Mouse (Mus musculus): ENCODE results near the gene Arhgef16.
A peak's percentile ranks its signal among the peaks of the same experiment; 100 is the strongest.

Arhgef16 gene

GRCm38 (mm10) chr4:154293735-154294201 lies 7.7 kb downstream of the Arhgef16 start:
- no peak for DNase-seq (ENCODE audit: low spot score)

DNA sequence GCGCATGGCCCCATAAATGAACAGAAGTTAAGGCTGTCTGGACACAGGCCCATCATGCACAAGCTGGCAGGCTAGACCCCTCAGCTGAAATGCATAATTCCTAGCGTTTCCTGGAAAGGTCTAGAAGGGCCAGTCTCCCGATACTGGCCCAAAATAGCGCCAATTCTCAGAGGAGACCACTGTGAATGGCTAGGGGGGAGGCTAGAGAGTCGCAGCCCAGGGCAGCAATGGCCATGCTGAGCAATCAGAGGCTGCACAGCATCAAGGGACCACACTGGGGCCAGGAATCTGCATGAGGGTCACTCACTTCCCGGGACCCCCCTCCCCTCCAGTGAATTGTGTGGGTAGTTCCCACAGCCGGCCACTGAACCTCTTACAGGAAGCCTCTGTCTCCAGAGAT lies 17.8 kb downstream of the Arhgef16 start:
- DNase-seq (ENCODE audit: low spot score), result no peak

DNA sequence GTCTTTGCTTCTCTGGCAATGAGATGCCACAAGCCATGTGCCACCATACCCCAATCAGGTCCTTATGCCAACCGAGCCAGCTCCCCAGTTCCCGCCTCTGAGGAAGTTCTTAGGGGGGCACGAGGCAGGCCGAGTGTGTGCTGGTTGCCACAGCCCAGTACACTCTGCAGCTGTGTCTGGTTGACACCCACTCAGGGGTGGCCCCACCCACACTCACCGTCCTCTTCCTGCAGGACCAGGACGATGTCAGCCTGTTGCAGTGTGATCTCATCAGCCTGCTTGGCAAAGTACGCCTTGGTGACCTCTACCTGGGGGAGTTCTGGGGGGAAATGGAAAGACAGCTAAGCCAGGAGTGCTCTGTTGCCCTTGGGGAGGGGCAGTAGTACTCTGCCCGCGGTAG lies 22.0 kb downstream of the Arhgef16 start:
- DNase-seq (ENCODE audit: low spot score), result no peak

DNA sequence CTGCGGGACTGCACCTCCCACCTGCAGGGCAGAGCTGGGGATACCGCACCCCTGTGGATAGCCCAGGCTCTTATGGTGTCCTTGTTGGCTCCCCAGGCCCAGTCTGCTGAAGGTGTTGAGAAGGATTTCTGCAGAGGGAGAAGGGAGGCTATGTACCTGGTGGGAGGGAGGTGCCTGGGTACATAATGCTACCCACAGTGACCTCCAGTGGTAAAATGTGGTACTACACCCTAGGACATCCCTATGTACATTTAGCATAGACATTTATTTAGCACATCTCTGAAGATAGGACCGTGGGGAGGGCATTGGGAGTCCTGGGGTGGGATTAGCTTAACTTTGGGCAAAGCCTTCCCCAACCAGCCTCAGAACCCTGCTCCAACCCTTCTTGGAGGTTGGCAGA lies 28.5 kb downstream of the Arhgef16 start:
- DNase-seq (ENCODE audit: low spot score), result peak; percentile 68

DNA sequence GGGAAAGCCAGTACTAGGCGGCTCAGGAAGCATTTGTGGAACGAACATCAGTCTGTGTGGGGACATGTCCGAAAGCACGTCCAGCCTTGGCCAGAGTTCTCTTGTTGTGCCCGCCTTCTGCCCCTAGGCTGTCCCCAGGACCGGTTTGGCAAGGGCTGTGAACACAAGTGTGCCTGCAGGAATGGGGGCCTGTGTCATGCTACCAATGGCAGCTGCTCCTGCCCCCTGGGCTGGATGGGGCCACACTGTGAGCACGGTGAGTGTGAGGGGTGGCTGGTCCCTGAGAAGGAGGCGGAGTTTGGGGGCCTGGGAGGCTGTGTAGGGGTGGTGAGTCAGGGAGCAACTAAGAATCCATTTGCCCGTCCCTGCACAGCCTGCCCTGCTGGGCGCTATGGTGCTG lies 32.0 kb downstream of the Arhgef16 start:
- DNase-seq (ENCODE audit: low spot score), result no peak

DNA sequence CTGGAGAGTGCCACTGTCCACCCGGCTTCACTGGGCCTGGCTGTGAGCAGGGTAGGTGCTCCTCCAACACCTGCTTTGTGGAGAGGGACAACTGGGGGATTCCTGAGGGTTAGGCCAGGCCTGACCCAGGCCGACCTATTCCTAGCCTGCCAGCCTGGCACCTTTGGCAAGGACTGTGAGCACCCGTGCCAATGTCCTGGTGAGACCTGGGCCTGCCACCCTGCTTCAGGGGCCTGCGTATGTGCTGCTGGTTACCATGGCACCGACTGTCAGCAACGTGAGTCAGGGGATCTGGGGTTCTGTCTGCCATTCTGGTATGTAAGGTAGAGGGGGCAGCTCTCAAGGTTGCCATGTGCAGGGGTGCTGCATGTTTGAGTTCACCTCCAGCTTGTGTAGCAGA lies 34.0 kb downstream of the Arhgef16 start:
- no peak for DNase-seq (ENCODE audit: low spot score)

DNA sequence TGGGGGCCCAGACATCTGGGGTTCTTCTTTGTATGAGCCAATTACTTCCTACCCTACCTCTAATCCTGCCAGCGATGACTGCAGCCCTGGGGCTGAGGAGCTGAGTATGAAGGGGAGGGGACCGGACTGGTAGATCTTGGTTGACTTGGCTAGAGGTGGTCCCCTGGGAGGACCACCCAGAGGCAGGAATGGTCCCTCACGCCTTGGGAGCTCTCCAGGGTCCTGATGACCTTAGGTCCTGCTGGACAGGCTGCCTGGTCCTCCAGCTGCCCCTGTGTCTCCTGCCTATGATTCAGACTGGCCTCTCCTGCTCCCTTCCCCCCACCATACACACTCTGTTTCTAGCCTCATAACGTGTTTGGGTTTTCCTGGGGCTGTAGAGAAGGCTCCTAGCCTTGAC lies 39.4 kb downstream of the Arhgef16 start:
- peak; percentile 59 for DNase-seq (ENCODE audit: low spot score)

- DNase-seq (ENCODE audit: low spot score), result no peak
These were observed 40.7 kb downstream of the Arhgef16 start for GRCm38 (mm10) chr4:154260755-154261154.

GRCm38 (mm10) chr4:154252537-154253255 lies 48.8 kb downstream of the Arhgef16 start:
- DNase-seq (ENCODE audit: low spot score), result no peak

- DNase-seq (ENCODE audit: low spot score), result no peak
These were observed 52.2 kb downstream of the Arhgef16 start for GRCm38 (mm10) chr4:154249316-154249715.

DNA sequence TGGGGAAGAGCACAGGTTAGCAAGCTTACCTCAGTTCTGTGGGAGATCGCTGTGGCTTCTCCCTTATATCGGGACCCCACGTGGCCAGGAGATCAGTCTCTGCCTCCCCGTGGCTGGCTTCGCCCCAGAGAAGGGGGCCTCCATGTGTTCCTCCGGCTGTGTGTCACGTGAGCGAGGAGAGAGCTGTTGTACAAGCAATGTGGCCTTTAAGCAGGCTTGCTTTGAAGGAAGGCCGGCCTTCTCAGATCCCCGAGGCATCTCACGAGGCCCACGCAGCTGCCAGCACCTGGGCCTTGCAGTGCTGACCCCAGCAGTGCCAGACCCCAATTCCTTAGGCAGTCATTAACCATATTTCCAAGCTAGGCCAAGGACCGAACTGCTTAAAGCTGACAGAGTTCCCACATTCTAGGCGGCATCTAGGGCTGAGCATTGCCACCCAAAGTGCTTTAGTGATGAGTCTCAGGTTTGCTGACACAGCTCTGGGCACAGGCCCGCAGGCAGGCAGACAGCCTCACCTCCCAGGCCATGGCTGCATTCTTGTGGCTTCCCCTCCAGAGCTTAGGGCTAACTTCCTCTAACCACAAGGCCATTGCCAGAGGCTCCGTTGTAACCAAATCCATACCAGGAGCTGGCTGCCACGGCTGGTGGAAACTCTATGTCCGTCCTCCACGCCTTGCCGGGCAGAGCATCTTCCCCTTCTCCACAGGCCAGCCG lies 53.2 kb downstream of the Arhgef16 start:
- DNase-seq (ENCODE audit: low spot score), result no peak

DNA sequence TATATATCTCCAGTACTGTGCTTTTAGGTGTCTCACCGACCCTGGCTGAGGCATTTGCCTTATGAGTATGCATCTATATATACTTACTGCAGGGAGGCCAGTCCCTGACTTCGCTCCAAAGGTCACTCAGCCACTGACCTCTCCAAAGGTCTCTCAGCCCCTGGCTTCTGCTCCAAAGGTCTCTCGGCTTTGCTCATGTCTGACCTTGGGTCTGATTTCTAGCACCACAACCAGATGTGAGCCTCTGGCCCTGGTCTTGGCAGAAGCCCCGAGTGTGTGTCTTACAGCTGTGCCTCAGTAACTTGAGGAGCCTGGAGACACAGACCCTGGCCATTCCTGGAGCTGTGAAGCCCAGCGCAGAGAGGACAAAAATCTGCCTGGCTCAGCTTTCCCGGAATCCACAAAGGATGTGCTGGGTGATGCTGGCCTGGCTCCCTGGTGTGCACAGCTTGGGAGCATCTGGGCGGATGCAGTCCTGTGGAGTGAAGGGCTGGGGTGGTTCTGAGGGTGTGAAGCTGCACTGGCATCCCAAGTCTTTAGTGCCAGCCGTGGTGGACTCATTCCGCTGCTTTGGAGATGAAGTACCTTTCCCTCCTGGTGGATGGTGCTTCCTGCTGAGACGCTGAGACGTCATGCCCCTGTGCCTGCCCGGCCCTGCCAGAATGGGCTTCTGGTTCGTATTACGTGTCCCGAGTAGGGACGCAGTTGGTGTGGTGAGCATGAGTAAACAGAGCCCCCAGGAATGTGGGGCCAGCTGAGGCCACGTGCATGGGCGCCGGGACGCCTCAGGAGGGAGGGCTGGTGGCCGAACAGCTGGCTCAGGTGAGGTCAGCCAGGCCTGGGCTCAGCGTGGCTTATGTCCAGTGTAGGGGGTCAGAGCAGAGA lies 54.0 kb downstream of the Arhgef16 start:
- no peak for DNase-seq (ENCODE audit: low spot score)

DNA sequence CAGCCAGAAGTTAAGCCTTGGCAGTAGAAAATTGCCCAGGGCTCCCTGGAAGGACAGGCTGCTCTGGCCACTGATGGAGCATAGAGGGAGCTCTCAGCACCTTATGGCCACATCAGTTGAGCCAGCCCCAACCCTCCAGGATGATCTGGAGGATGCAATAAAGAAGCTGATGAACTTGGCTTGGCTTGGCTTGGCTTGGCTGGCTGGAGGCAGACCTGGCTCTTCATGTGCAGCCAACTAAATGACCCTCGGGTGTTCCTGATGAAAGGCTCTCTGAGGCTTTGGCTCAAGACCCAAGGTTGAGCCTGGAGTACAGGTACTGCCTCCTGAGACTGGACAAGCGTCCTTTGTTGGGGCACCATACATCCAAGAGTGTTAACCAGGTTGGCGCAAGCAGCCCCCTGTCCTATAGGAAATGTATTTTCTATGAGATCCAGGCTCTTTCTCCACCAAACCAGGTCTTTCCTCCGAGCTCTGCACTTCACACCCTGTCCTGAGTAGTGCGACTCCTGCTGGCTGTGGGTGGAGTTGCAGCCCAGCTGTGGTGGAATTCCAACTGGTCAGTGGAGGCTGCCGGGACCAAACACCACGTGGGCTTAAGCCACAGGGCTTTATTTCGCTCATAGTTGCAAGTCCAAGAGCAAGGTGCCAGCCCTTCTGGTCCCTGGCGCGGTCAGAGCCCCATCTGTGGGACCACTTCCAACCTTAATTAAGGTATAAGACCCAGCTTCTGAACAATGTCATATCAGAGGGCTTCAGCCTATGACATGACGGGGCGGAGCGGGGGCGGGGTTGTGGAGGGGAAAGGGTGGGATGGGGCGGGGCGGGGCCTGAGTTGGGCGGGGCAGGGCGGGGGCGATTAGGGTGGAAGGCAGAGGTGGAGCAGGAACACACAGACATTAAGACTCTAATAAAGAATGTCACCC lies 55.1 kb downstream of the Arhgef16 start:
- DNase-seq (ENCODE audit: low spot score), result peak; percentile 93

GRCm38 (mm10) chr4:154245342-154245741 lies 56.1 kb downstream of the Arhgef16 start:
- no peak for DNase-seq (ENCODE audit: low spot score)

DNA sequence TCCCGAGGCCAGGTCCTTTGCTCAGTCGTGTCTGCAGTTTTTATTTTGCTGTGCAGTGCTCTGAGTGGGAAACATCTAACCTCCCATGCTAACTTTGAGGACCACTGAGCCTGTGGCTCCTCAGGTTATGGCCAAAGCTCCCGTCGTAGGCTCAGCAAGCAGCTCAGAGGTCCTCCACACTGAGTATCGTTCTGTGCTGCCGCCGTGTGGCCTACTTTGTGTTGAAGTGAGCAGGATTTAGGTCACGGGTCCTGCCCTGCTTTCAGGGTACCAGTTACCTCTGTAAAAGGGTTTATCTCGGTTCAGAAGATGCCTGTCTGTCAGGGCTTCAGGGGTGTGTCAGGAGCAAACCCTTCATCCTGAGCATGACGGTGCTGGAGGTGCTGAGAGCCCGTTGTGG lies 60.9 kb downstream of the Arhgef16 start:
- no peak for DNase-seq (ENCODE audit: low spot score)

DNA sequence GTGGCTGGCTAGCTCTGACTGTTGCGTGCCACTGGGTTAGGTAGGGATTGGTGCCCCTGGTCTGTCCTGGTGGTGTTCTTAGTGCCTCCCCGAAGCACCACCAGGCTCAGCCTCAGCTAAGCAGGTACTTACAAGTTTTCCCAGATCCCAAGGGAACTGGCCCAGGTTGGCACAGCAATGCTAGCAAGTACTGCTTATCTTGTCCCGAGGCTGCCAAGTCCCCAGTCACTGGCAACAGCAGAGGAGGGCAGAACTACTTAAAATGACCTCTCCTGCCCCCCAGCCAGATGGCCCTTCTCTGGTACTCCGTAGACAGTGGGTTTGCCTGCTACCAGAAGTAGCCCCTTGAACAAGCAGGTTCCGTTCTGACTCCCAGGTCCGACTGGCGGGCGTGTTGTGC lies 62.3 kb downstream of the Arhgef16 start:
- no peak for DNase-seq (ENCODE audit: low spot score)

DNA sequence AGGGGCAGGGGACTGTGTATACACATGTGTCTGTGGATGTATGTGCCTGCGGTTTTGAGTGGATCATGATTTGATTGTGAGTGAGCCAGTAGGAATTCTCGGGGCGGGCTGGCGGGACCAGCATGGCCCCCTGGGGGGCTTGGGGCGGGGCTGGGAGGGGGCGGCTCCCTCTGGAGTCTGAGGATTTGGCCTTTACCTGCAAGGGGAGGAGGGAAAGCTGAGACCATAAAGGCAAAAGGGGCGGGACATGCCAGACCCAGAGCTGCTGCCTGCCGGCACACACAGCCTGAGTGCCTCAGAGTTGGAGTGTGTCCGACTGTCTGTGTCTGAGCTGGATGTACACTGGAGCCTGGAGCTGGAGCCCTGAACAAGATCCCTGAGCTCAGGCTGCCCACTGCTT lies 64.2 kb downstream of the Arhgef16 start:
- DNase-seq (ENCODE audit: low spot score), result no peak

DNA sequence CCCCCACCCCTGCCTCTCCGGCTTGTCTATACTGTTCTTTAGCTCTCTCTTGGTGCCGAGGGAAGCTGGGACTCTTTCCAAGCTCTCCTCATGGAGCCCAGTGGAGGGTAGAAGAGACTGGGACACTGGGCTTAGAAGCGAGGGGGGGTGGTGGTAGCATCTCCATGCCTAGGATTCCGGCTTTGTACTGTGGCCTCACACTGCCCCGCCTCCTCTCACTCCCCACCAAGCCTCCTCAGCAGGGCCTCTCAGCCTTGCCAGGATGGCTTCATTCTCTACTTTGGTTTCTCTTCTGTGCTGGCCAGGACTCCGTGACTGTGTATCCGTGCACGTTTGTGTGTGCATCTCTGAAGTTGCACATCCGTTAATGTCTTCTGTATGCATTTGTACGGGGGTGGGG lies 64.6 kb downstream of the Arhgef16 start:
- no peak for DNase-seq (ENCODE audit: low spot score)

GRCm38 (mm10) chr4:154236001-154236400 lies 65.5 kb downstream of the Arhgef16 start:
- no peak for DNase-seq (ENCODE audit: low spot score)

GRCm38 (mm10) chr4:154232295-154232694 lies 69.2 kb downstream of the Arhgef16 start:
- DNase-seq (ENCODE audit: low spot score), result no peak

- no peak for DNase-seq (ENCODE audit: low spot score)
These were observed 70.1 kb downstream of the Arhgef16 start for GRCm38 (mm10) chr4:154231380-154231779.

DNA sequence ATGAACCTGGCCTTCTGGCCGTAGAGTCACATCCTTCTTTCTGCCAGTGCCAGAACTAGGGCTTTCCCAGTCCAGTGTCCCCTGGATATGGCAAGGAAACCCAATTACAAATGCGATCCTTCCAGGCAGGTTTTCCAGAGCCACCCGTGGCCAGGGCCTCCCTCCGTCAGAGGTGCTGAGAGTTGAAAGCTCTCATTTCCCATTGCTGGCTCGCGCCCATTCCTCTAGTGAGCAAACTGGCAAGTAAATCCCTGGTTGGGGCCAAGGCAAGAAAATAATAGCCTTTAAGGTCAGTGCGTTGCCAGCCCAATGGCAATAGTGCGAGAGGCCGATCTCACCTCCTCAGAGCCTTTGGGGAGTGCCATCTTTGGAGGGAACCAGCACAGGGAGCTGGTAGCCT lies 71.9 kb downstream of the Arhgef16 start:
- DNase-seq (ENCODE audit: low spot score), result no peak

Data from testis, postnatal 10 days (tissue).